Mouse (Mus musculus): Measurements from ENCODE around the gene Edem1. TPM values are rescaled to one million over a fixed set of nuclear protein-coding genes. Genes with fewer than 3 reads are reported as not detected.

Gene Edem1
- total RNA-seq, 2 experiments from 2014 or later: 14.8 to 30.7 TPM

- DNase-seq: no peak
- intact Hi-C loops (cut with DNase I): no loop called here
Measured at GRCm38 (mm10) chr6:108827336-108827920, 1.0 kb upstream of the Edem1 start.

GRCm38 (mm10) chr6:108828872-108829271, 431 bp downstream of the Edem1 start:
- intact Hi-C loops (cut with DNase I): loop anchor here (2.0 kb wide), 1 partner anchor 44 kb away; no protein-coding TSS in a partner anchor
- peak; percentile 42 to 56 for DNase-seq

GRCm38 (mm10) chr6:108829386-108830370, 1.2 kb downstream of the Edem1 start:
- DNase-seq: peak; percentile 27 to 37
- intact Hi-C loops (cut with DNase I): loop anchor here (2.0 kb wide), 1 partner anchor 45 kb away; no protein-coding TSS in a partner anchor

DNA sequence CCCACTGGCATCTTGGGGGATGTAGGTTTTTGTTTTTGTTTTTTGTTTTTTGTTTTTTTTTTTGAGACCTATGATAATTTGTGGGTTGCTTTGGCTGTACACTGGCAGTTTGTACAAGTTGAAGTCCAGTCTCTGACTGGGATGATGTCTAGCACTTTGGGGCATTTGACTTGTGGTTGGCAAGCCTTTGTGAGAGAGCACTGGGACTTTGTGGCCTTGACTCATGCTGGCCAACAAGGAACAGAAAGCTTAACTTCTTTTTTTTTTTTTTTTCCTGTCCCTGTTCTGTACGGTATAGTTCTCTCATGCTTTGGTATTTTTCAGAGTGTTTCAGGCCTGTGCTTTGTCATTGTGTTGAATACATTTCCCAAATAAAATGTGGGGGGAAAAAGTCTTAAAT, 3.7 kb downstream of the Edem1 start:
- intact Hi-C loops (cut with DNase I): no loop called here
- no peak for DNase-seq

GRCm38 (mm10) chr6:108832989-108833388, 4.5 kb downstream of the Edem1 start:
- DNase-seq: no peak
- intact Hi-C loops (cut with DNase I): no loop called here

DNA sequence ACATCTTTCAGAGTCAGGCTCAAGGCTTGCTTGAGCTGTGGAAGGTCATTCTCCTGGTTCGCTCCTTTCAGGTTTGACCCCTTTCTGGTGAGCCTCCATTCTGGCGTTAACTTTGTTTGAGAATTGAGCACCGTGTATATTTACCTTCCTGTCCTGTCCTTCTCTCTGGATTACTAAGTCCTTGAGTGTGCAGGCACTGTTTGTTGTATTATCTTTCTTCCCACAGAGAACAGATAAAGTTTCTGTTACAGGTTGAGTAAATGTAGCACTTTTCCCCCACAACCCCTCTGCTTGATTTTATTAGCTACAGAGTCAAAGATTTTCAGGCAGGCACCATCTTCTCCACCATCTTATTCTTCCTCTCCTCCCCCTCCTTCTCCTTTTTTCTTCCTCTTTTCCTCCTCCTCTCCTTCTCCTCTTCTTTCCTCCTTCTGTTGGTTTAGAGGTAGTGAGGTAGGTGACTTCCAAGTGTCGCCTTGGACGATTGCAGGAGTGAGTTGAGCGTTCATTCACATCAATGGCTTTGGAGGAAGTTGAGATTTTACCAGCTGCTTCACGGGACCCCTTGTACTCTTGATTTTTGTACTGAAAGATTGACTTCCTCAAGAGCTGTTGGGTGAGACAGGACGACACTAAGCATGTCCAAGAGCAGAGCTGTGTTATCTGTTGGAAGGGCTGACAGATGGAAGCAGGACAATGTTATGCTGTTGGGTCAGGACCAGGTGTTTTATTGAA, 5.7 kb downstream of the Edem1 start:
- intact Hi-C loops (cut with DNase I): no loop called here
- DNase-seq: no peak

GRCm38 (mm10) chr6:108835765-108836691, 7.6 kb downstream of the Edem1 start:
- intact Hi-C loops (cut with DNase I): no loop called here
- peak; percentile 14 to 19 for DNase-seq

DNA sequence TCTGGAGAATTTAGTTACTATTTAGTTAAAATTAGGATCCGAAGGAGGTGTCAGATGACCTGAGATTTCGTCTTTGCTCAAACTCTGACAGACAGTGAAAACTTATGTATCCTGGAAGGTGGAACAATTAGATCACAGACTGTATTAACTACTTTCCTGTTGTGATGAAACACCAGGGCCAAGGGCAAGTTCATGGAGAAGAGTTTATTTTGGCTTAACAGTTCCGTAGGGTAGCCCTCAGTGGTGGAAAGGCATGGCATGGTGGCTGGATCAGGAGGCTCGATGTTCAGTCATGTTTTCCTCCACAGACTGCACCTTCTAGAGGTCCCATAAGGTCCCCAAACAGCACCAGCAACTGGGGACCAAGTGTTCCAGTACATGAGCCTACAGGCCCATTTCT, 8.6 kb downstream of the Edem1 start:
- no peak for DNase-seq
- intact Hi-C loops (cut with DNase I): no loop called here

DNA sequence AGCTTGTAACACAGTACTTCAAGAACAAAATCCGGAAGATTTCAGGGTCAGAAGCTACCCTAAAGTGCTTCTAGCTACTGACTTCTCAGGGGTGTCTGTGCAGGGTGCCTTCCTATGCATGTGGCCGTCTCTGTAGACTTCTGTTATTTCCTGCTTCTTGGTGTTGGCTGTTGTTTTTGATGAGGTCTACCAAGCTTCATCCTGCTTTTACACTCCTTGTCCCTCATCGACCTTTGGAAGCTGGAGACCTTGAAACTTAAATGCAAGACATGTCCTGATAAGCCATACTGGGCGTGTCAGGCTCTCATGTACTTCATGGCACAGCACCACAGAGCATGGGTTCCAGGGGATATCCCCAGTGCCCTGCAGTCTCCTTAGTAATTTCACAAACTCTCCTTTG, 9.5 kb downstream of the Edem1 start:
- intact Hi-C loops (cut with DNase I): no loop called here
- no peak for DNase-seq

- no peak for DNase-seq
- intact Hi-C loops (cut with DNase I): no loop called here
Measured at GRCm38 (mm10) chr6:108839432-108839831, 11.0 kb downstream of the Edem1 start.

GRCm38 (mm10) chr6:108840861-108841640, 12.6 kb downstream of the Edem1 start:
- intact Hi-C loops (cut with DNase I): no loop called here
- no peak for DNase-seq

- intact Hi-C loops (cut with DNase I): no loop called here
- no peak for DNase-seq
Measured at GRCm38 (mm10) chr6:108843664-108844063, 15.2 kb downstream of the Edem1 start.

- intact Hi-C loops (cut with DNase I): no loop called here
- DNase-seq: no peak
Measured at GRCm38 (mm10) chr6:108844093-108844492, 15.7 kb downstream of the Edem1 start.

DNA sequence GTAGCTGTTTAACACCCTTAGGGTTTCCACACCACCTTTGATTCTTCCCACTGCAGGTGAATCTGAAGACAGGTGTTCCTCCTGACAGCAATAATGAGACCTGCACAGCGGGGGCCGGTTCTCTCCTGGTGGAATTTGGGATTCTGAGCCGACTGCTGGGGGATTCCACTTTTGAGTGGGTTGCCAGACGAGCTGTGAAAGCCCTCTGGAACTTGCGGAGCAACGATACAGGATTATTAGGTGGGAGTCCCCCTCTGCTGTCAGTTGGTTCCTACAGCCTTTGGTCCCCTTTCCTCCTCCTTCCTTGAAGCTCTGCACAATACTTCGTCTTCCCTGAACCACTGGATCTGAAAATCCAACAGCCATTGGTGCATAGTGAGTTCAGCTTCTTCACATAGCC, 16.3 kb downstream of the Edem1 start:
- no peak for DNase-seq
- intact Hi-C loops (cut with DNase I): no loop called here

- intact Hi-C loops (cut with DNase I): no loop called here
- DNase-seq: no peak
Measured at GRCm38 (mm10) chr6:108852088-108852670, 23.7 kb downstream of the Edem1 start.

- intact Hi-C loops (cut with DNase I): no loop called here
Measured at GRCm38 (mm10) chr6:108852986-108853385, 24.5 kb downstream of the Edem1 start.

GRCm38 (mm10) chr6:108858583-108858982, 30.1 kb downstream of the Edem1 start:
- no peak for DNase-seq
- intact Hi-C loops (cut with DNase I): no loop called here

More at GRCm38 (mm10) chr6:108852986-108853385, 24.5 kb downstream of the Edem1 start:
- no peak for DNase-seq

DNA sequence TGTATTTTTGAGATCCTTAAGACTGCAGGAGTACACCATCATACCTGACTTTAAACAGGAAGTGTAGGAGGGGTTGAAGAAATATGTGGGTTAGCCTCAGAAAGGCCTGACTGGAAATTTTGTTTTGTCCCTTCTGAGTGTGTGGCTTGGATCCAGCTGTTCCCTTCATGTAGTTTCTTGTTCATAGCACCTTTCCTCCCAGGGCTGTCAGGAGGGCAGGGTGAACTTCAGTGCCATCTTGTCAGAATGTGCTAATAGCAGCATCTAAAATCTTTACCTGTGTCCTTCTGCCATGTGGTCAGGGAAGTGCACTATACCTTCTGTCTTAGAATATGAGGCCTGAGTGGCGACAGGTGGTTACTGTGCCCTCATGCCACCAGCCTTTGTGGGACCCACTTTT, 32.8 kb downstream of the Edem1 start:
- DNase-seq: no peak
- intact Hi-C loops (cut with DNase I): no loop called here

- intact Hi-C loops (cut with DNase I): no loop called here
- peak in 1 of 2 experiments; percentile 9 for DNase-seq
Measured at GRCm38 (mm10) chr6:108862548-108862947, 34.1 kb downstream of the Edem1 start.

Data from heart, postnatal 14 days (tissue).